Mouse (Mus musculus) liver, embryonic 14.5 days (tissue): Measurements from ENCODE around the gene Glt6d1.

Source experiments
- CTCF ChIP-seq: IDR thresholded peaks from 2 replicates; pipeline ENCODE4 v1.5.1; 2016; ENCODE audit warnings: antibody characterized with exemption, low read depth, control low read depth
- EP300 ChIP-seq: IDR thresholded peaks from 2 replicates; pipeline ENCODE4 v1.6.1; 2016; ENCODE audit warnings: antibody characterized with exemption, low read depth

DNA sequence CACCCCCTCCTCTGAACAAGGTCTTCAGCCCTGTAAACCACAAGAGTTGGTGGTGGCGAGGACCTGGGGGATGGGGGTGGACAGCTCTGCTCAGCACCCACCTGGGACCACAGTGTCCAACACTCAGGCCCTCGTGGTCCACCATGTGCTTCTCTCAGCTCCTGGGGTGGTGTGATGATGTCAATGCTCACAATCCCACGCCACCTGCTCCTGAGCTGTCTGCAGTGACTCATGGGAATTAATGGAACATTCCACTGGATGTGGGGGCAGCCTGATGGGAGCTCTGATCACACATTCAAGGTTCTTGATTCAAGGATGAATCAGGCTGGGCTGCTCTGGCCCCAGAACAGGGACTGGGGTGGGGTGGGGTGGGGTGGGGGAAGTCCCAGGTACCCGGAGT is 26.5 kb upstream of the Glt6d1 start:
- TF ChIP-seq CTCF = no peak
- TF ChIP-seq EP300 = no peak
